Mouse (Mus musculus): ENCODE data around the gene Jarid2. TPM values are rescaled to one million over a fixed set of nuclear protein-coding genes. Genes with fewer than 3 reads are reported as not detected.
A peak's percentile ranks its signal among the peaks of the same experiment; 100 is the strongest.

Gene Jarid2
- polyA plus RNA-seq, 2 experiments, result 22.8 to 29.9 TPM

- Histone ChIP-seq H3K4me2 (replicated peaks; ENCODE audit: low read depth, low read length, severe bottlenecking) (no peak overlapping the region), H3K4me1 (ENCODE audit: control insufficient read depth, insufficient read depth, low read length) (peaks cover 18% of the 10 kb centered on the region), H3K9ac (ENCODE audit: low read depth, low read length, severe bottlenecking) (no peak overlapping the region), H3K27ac (replicated peaks; ENCODE audit: low read depth, low read length) (no peak overlapping the region), H3K27me3 (ENCODE audit: control insufficient read depth, insufficient read depth, low read length) (no peaks in the 10 kb centered on the region), H3K4me3 (replicated peaks; ENCODE audit: low read length) (no peak overlapping the region), H3K36me3 (ENCODE audit: control insufficient read depth, insufficient read depth, low read length) (peaks cover 10% of the 10 kb centered on the region; the same call in 1 of the 2 replicates), H3K9me3 (ENCODE audit: control insufficient read depth, low read length) (no peaks in the 10 kb centered on the region)
- ATAC-seq (ENCODE audit: low FRiP score, low read depth), result no peak
- TF ChIP-seq POLR2A (IDR thresholded peaks at IDR 0.05; ENCODE audit: borderline replicate concordance, extremely low read depth, insufficient read depth, insufficient read length), result no peak
- DNase-seq (ENCODE audit: low spot score), result no peak
Observed at GRCm38 (mm10) chr13:44822578-44822977, 93.3 kb downstream of the Jarid2 start.

GRCm38 (mm10) chr13:44828903-44829302, 99.6 kb downstream of the Jarid2 start:
- Histone ChIP-seq H3K9ac (ENCODE audit: low read depth, low read length, severe bottlenecking) (no peak overlapping the region), H3K4me3 (replicated peaks; ENCODE audit: low read length) (no peak overlapping the region), H3K4me2 (replicated peaks; ENCODE audit: low read depth, low read length, severe bottlenecking) (no peak overlapping the region), H3K27ac (replicated peaks; ENCODE audit: low read depth, low read length) (no peak overlapping the region), H3K9me3 (ENCODE audit: control insufficient read depth, low read length) (no peaks in the 10 kb centered on the region), H3K27me3 (ENCODE audit: control insufficient read depth, insufficient read depth, low read length) (no peaks in the 10 kb centered on the region), H3K36me3 (ENCODE audit: control insufficient read depth, insufficient read depth, low read length) (peaks cover 10% of the 10 kb centered on the region; the same call in 1 of the 2 replicates), H3K4me1 (ENCODE audit: control insufficient read depth, insufficient read depth, low read length) (no peaks in the 10 kb centered on the region; the same call in 1 of the 2 replicates)
- DNase-seq (ENCODE audit: low spot score) (no peak), ATAC-seq (ENCODE audit: low FRiP score, low read depth) (no peak)
- WGBS, result 69% methylated on average over 5 of the region's 5 CpGs
- no peak for TF ChIP-seq POLR2A (IDR thresholded peaks at IDR 0.05; ENCODE audit: borderline replicate concordance, extremely low read depth, insufficient read depth, insufficient read length)

- 88% methylated on average over 2 of the region's 2 CpGs for WGBS
- ATAC-seq (ENCODE audit: low FRiP score, low read depth), result no peak
- TF ChIP-seq POLR2A (IDR thresholded peaks at IDR 0.05; ENCODE audit: borderline replicate concordance, extremely low read depth, insufficient read depth, insufficient read length), result no peak
- H3K9ac ChIP-seq (ENCODE audit: low read depth, low read length, severe bottlenecking), result no peak overlapping the region
- no peak overlapping the region for H3K4me2 ChIP-seq (replicated peaks; ENCODE audit: low read depth, low read length, severe bottlenecking)
- H3K4me3 ChIP-seq (replicated peaks; ENCODE audit: low read length), result no peak overlapping the region
- H3K4me1 ChIP-seq (ENCODE audit: control insufficient read depth, insufficient read depth, low read length), result no peaks in the 10 kb centered on the region; the same call in 1 of the 2 replicates
- no peaks in the 10 kb centered on the region for H3K27me3 ChIP-seq (ENCODE audit: control insufficient read depth, insufficient read depth, low read length)
- no peak for DNase-seq (ENCODE audit: low spot score)
- no peaks in the 10 kb centered on the region for H3K36me3 ChIP-seq (ENCODE audit: control insufficient read depth, insufficient read depth, low read length)
- no peak overlapping the region for H3K27ac ChIP-seq (replicated peaks; ENCODE audit: low read depth, low read length)
- no peaks in the 10 kb centered on the region for H3K9me3 ChIP-seq (ENCODE audit: control insufficient read depth, low read length)
Observed at GRCm38 (mm10) chr13:44832104-44832503, 102.8 kb downstream of the Jarid2 start.

- Histone ChIP-seq H3K27ac (replicated peaks; ENCODE audit: low read depth, low read length) (no peak overlapping the region), H3K4me1 (ENCODE audit: control insufficient read depth, insufficient read depth, low read length) (no peaks in the 10 kb centered on the region; the same call in 1 of the 2 replicates), H3K27me3 (ENCODE audit: control insufficient read depth, insufficient read depth, low read length) (no peaks in the 10 kb centered on the region), H3K4me2 (replicated peaks; ENCODE audit: low read depth, low read length, severe bottlenecking) (no peak overlapping the region), H3K36me3 (ENCODE audit: control insufficient read depth, insufficient read depth, low read length) (no peaks in the 10 kb centered on the region), H3K4me3 (replicated peaks; ENCODE audit: low read length) (no peak overlapping the region), H3K9ac (ENCODE audit: low read depth, low read length, severe bottlenecking) (no peak overlapping the region), H3K9me3 (ENCODE audit: control insufficient read depth, low read length) (no peaks in the 10 kb centered on the region)
- TF ChIP-seq POLR2A (IDR thresholded peaks at IDR 0.05; ENCODE audit: borderline replicate concordance, extremely low read depth, insufficient read depth, insufficient read length), result no peak
- DNase-seq (ENCODE audit: low spot score), result no peak
- 84% methylated on average over 4 of the region's 4 CpGs for WGBS
- no peak for ATAC-seq (ENCODE audit: low FRiP score, low read depth)
Observed at GRCm38 (mm10) chr13:44832866-44833265, 103.6 kb downstream of the Jarid2 start.

GRCm38 (mm10) chr13:44833353-44833752, 104.1 kb downstream of the Jarid2 start:
- Histone ChIP-seq H3K27me3 (ENCODE audit: control insufficient read depth, insufficient read depth, low read length) (no peaks in the 10 kb centered on the region), H3K9ac (ENCODE audit: low read depth, low read length, severe bottlenecking) (no peak overlapping the region), H3K9me3 (ENCODE audit: control insufficient read depth, low read length) (no peaks in the 10 kb centered on the region), H3K27ac (replicated peaks; ENCODE audit: low read depth, low read length) (no peak overlapping the region), H3K4me3 (replicated peaks; ENCODE audit: low read length) (no peak overlapping the region), H3K4me1 (ENCODE audit: control insufficient read depth, insufficient read depth, low read length) (no peaks in the 10 kb centered on the region; the same call in 1 of the 2 replicates), H3K36me3 (ENCODE audit: control insufficient read depth, insufficient read depth, low read length) (no peaks in the 10 kb centered on the region), H3K4me2 (replicated peaks; ENCODE audit: low read depth, low read length, severe bottlenecking) (no peak overlapping the region)
- no peak for TF ChIP-seq POLR2A (IDR thresholded peaks at IDR 0.05; ENCODE audit: borderline replicate concordance, extremely low read depth, insufficient read depth, insufficient read length)
- WGBS, result 67% methylated on average over 3 of the region's 3 CpGs
- DNase-seq (ENCODE audit: low spot score) (peak; percentile 79), ATAC-seq (ENCODE audit: low FRiP score, low read depth) (peak; percentile 60; the same call in 1 of the 2 replicates)

GRCm38 (mm10) chr13:44837445-44837844, 108.2 kb downstream of the Jarid2 start:
- Histone ChIP-seq H3K27me3 (ENCODE audit: control insufficient read depth, insufficient read depth, low read length) (no peaks in the 10 kb centered on the region), H3K4me2 (replicated peaks; ENCODE audit: low read depth, low read length, severe bottlenecking) (no peak overlapping the region), H3K4me1 (ENCODE audit: control insufficient read depth, insufficient read depth, low read length) (peaks cover 20% of the 10 kb centered on the region), H3K9ac (ENCODE audit: low read depth, low read length, severe bottlenecking) (no peak overlapping the region), H3K4me3 (replicated peaks; ENCODE audit: low read length) (no peak overlapping the region), H3K9me3 (ENCODE audit: control insufficient read depth, low read length) (no peaks in the 10 kb centered on the region), H3K36me3 (ENCODE audit: control insufficient read depth, insufficient read depth, low read length) (no peaks in the 10 kb centered on the region), H3K27ac (replicated peaks; ENCODE audit: low read depth, low read length) (no peak overlapping the region)
- 85% methylated on average over 6 of the region's 6 CpGs for WGBS
- ATAC-seq (ENCODE audit: low FRiP score, low read depth) (no peak), DNase-seq (ENCODE audit: low spot score) (no peak)
- TF ChIP-seq POLR2A (IDR thresholded peaks at IDR 0.05; ENCODE audit: borderline replicate concordance, extremely low read depth, insufficient read depth, insufficient read length), result no peak
